Mouse (Mus musculus) ovary, postnatal 10 days (tissue): ENCODE measurements around the gene Lst1.
A peak's percentile ranks its signal among the peaks of the same experiment; 100 is the strongest.
"Not testable (repeated sequence)": the region's sequence is repeated elsewhere in the genome, so short reads cannot be mapped to it uniquely, and the experiment has no call there.

ENCODE experiments used
- DNase-seq: peaks from one replicate; pipeline ENCODE4 v3.0.0; 2022; ENCODE audit warnings: low spot score

The Lst1 gene

GRCm38 (mm10) chr17:35187959-35188610, at the start of gene Lst1:
TSS of gene Lst1 (minus strand) at chr17:35188439.
- DNase-seq: no peak

- DNase-seq: no peak
Measured at GRCm38 (mm10) chr17:35237504-35237903, 49.3 kb upstream of the Lst1 start.

GRCm38 (mm10) chr17:35236996-35237395, 48.8 kb upstream of the Lst1 start:
- no peak for DNase-seq

- DNase-seq: peak; percentile 99
Measured at GRCm38 (mm10) chr17:35236390-35236746, 48.1 kb upstream of the Lst1 start.

GRCm38 (mm10) chr17:35235614-35236389, 47.6 kb upstream of the Lst1 start, which contains the start of gene Nfkbil1:
TSS of gene Nfkbil1 (minus strand) at chr17:35235792.
- peak; percentile 61 for DNase-seq

- DNase-seq: peak; percentile 42
Measured at GRCm38 (mm10) chr17:35234903-35235302, 46.7 kb upstream of the Lst1 start.

GRCm38 (mm10) chr17:35234090-35234489, 45.9 kb upstream of the Lst1 start:
- DNase-seq: not testable (repeated sequence)

- no peak for DNase-seq
Measured at GRCm38 (mm10) chr17:35233114-35233980, 45.1 kb upstream of the Lst1 start, which contains the start of gene Atp6v1g2. TSS of gene Atp6v1g2 (plus strand) at chr17:35233660.

- no peak for DNase-seq
Measured at GRCm38 (mm10) chr17:35232659-35233058, 44.4 kb upstream of the Lst1 start.

GRCm38 (mm10) chr17:35232043-35232442, 43.8 kb upstream of the Lst1 start:
- peak; percentile 77 for DNase-seq

GRCm38 (mm10) chr17:35231022-35231421, 42.8 kb upstream of the Lst1 start:
- no peak for DNase-seq

- DNase-seq: no peak
Measured at GRCm38 (mm10) chr17:35226561-35227046, 38.4 kb upstream of the Lst1 start.

GRCm38 (mm10) chr17:35225456-35225855, 37.2 kb upstream of the Lst1 start:
- no peak for DNase-seq

- DNase-seq: no peak
Measured at GRCm38 (mm10) chr17:35224641-35225040, 36.4 kb upstream of the Lst1 start.

- DNase-seq: no peak
Measured at GRCm38 (mm10) chr17:35222299-35222698, 34.1 kb upstream of the Lst1 start.

GRCm38 (mm10) chr17:35220156-35220952, 32.1 kb upstream of the Lst1 start, which contains the start of gene Gm16181:
TSS of gene Gm16181 (plus strand) at chr17:35220834.
- DNase-seq: no peak

GRCm38 (mm10) chr17:35219601-35220041, 31.4 kb upstream of the Lst1 start:
- DNase-seq: no peak

GRCm38 (mm10) chr17:35218516-35219193, 30.4 kb upstream of the Lst1 start:
- DNase-seq: no peak

- no peak for DNase-seq
Measured at GRCm38 (mm10) chr17:35213071-35213470, 24.8 kb upstream of the Lst1 start.

GRCm38 (mm10) chr17:35210593-35210992, 22.4 kb upstream of the Lst1 start:
- DNase-seq: no peak
